Mouse (Mus musculus): ENCODE measurements around the gene Ncoa7. TPM values are rescaled to one million over a fixed set of nuclear protein-coding genes. Genes with fewer than 3 reads are reported as not detected.

Ncoa7 gene
- polyA plus RNA-seq, 1 experiment, result 17.2 TPM

GRCm38 (mm10) chr10:30810967-30811293 lies 7.8 kb upstream of the Ncoa7 start:
- TF ChIP-seq CTCF (IDR thresholded peaks at IDR 0.05; ENCODE audit: borderline replicate concordance, extremely low read depth, insufficient read depth, insufficient read length) (peak; percentile 47; the same call in 1 of the 2 replicates), POLR2A (IDR thresholded peaks at IDR 0.05; ENCODE audit: borderline replicate concordance, extremely low read depth, insufficient read depth, insufficient read length, poor library complexity, severe bottlenecking) (no peak)
- DNase-seq (ENCODE audit: low read depth), result peak; percentile 94

DNA sequence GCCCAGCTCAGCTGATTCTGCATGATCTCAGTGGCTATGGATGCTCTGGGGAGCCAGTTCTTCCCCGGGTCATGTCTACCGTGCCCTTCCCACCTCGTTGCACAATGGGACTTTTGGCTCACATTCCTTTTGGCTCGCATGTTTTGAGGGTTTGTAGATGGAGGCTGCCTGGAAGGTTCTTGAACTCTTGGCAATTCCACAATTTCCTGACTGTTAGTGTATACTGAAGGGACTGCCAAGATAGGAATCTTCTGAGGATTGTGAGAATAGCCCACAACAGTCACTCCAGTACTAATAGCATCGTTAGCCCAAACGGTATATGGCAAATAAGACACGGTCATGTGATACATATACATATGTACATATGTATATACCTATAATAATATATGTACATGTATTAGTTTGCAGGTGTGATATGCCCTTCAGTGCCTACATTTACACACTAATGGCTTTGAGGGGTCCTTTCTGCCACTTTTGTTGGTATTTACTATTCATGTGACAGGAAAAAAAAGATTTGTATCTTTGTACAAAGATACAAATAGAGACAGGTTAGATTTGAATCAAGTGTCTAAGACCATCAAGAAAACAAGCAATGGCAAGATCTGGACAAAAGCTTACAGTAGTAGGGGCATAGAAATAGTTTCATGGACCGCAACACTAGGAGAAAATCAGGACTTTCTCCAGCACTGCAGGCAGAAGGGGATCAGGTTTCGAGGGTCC lies 7.3 kb upstream of the Ncoa7 start:
- peak; percentile 37 for DNase-seq (ENCODE audit: low read depth)
- no peak for TF ChIP-seq POLR2A (IDR thresholded peaks at IDR 0.05; ENCODE audit: borderline replicate concordance, extremely low read depth, insufficient read depth, insufficient read length, poor library complexity, severe bottlenecking)
- no peak for TF ChIP-seq CTCF (IDR thresholded peaks at IDR 0.05; ENCODE audit: borderline replicate concordance, extremely low read depth, insufficient read depth, insufficient read length)

- TF ChIP-seq POLR2A (IDR thresholded peaks at IDR 0.05; ENCODE audit: borderline replicate concordance, extremely low read depth, insufficient read depth, insufficient read length, poor library complexity, severe bottlenecking) (no peak), CTCF (IDR thresholded peaks at IDR 0.05; ENCODE audit: borderline replicate concordance, extremely low read depth, insufficient read depth, insufficient read length) (no peak)
- DNase-seq (ENCODE audit: low read depth), result peak; percentile 40
Measured at GRCm38 (mm10) chr10:30803587-30804253, 594 bp upstream of the Ncoa7 start.

GRCm38 (mm10) chr10:30802033-30802432 lies 1.1 kb downstream of the Ncoa7 start:
- no peak for TF ChIP-seq POLR2A (IDR thresholded peaks at IDR 0.05; ENCODE audit: borderline replicate concordance, extremely low read depth, insufficient read depth, insufficient read length, poor library complexity, severe bottlenecking)
- TF ChIP-seq CTCF (IDR thresholded peaks at IDR 0.05; ENCODE audit: borderline replicate concordance, extremely low read depth, insufficient read depth, insufficient read length), result no peak
- DNase-seq (ENCODE audit: low read depth), result peak; percentile 76

DNA sequence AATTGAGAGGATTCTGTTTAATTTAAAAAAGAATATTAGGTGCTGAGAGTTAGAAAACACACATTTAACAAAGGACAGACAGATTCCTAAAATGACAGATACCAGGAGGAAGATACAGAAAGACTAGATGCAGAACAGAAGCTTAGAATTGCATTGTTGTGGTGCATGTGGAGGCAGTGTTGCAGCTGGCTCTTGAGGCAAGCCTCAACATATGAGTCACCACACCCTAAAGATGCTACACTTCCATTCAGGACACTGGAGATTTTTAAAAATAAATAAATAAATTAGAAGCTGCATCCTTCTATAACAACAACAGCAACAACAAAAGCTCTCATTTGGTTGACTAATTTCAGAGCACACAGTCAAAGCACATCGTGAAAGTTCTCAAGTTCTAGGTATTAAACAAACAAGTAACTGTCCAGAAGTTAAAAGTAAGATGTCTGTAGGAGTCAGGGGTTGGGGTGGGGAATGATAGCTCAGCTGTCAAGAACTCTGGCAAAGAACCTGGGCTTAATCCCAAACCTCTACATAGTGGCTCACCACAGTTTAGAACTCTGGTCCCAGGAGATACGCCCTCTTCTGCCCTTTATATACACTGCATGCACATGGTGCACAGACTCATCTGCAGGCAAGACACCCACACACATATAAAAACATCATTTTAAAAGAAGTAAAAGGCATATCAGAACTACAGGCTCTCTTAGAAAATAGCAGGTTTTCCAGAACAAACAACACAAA lies 3.2 kb downstream of the Ncoa7 start:
- no peak for TF ChIP-seq POLR2A (IDR thresholded peaks at IDR 0.05; ENCODE audit: borderline replicate concordance, extremely low read depth, insufficient read depth, insufficient read length, poor library complexity, severe bottlenecking)
- no peak for TF ChIP-seq CTCF (IDR thresholded peaks at IDR 0.05; ENCODE audit: borderline replicate concordance, extremely low read depth, insufficient read depth, insufficient read length)
- DNase-seq (ENCODE audit: low read depth), result no peak

GRCm38 (mm10) chr10:30796469-30797261 lies 6.5 kb downstream of the Ncoa7 start:
- TF ChIP-seq CTCF (IDR thresholded peaks at IDR 0.05; ENCODE audit: borderline replicate concordance, extremely low read depth, insufficient read depth, insufficient read length) (no peak), POLR2A (IDR thresholded peaks at IDR 0.05; ENCODE audit: borderline replicate concordance, extremely low read depth, insufficient read depth, insufficient read length, poor library complexity, severe bottlenecking) (no peak)
- DNase-seq (ENCODE audit: low read depth), result no peak

DNA sequence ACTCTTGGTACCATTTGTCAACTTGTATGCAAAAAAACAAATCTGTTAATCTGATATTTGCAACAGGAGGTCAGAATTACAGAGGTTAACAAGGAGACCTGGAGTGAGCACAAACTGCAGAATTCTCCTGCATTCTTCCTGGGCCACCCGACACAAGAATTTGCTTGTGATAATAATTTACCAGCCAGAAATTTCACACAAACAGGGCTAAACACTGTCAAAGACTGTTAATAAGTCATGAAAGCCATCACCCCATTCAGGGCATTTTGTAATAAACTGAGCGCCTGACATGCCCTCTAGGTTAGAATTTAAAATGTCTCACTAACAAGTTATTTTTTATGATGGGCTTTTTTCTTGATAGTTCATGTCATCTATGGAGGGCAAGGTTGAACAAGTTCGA lies 12.1 kb downstream of the Ncoa7 start:
- no peak for TF ChIP-seq POLR2A (IDR thresholded peaks at IDR 0.05; ENCODE audit: borderline replicate concordance, extremely low read depth, insufficient read depth, insufficient read length, poor library complexity, severe bottlenecking)
- no peak for TF ChIP-seq CTCF (IDR thresholded peaks at IDR 0.05; ENCODE audit: borderline replicate concordance, extremely low read depth, insufficient read depth, insufficient read length)
- DNase-seq (ENCODE audit: low read depth), result no peak

DNA sequence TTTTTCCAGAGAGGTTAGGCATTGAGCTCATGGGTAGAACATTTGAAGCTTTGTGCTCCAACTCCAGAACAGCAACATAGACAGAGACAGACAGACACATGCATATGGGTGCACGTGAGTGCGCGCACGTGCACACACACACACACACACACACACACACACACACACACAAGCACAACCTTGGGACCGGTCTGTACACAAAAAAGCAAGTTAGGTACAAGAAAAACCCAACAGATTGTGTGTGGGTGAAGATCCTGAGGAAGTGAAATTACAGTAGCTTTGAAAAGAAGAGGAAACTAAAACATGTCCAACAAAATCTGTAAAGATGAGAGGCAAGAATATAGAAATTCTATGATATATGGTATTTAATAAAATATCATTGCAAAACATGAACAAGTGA lies 13.6 kb downstream of the Ncoa7 start:
- no peak for TF ChIP-seq CTCF (IDR thresholded peaks at IDR 0.05; ENCODE audit: borderline replicate concordance, extremely low read depth, insufficient read depth, insufficient read length)
- no peak for TF ChIP-seq POLR2A (IDR thresholded peaks at IDR 0.05; ENCODE audit: borderline replicate concordance, extremely low read depth, insufficient read depth, insufficient read length, poor library complexity, severe bottlenecking)
- no peak for DNase-seq (ENCODE audit: low read depth)

GRCm38 (mm10) chr10:30788340-30788721 lies 14.8 kb downstream of the Ncoa7 start:
- TF ChIP-seq POLR2A (IDR thresholded peaks at IDR 0.05; ENCODE audit: borderline replicate concordance, extremely low read depth, insufficient read depth, insufficient read length, poor library complexity, severe bottlenecking) (no peak), CTCF (IDR thresholded peaks at IDR 0.05; ENCODE audit: borderline replicate concordance, extremely low read depth, insufficient read depth, insufficient read length) (no peak)

GRCm38 (mm10) chr10:30787684-30788339 lies 15.3 kb downstream of the Ncoa7 start:
- TF ChIP-seq CTCF (IDR thresholded peaks at IDR 0.05; ENCODE audit: borderline replicate concordance, extremely low read depth, insufficient read depth, insufficient read length), result no peak
- no peak for TF ChIP-seq POLR2A (IDR thresholded peaks at IDR 0.05; ENCODE audit: borderline replicate concordance, extremely low read depth, insufficient read depth, insufficient read length, poor library complexity, severe bottlenecking)
- no peak for DNase-seq (ENCODE audit: low read depth)

More at GRCm38 (mm10) chr10:30788340-30788721, 14.8 kb downstream of the Ncoa7 start:
- DNase-seq (ENCODE audit: low read depth), result no peak

Measured in brain, embryonic 14.5 days (tissue).